Mouse (Mus musculus) liver (tissue): ENCODE data around the gene Hcar2.

Experiments
- DNase-seq: peaks from one replicate; pipeline ENCODE4 v3.0.0-alpha.2; 2020; ENCODE audit warnings: mixed read lengths

Gene Hcar2

GRCm38 (mm10) chr5:123865365-123865764 lies at the start of gene Hcar2:
Hcar2 (minus strand) TSS chr5:123865499.
- no peak for DNase-seq

DNA sequence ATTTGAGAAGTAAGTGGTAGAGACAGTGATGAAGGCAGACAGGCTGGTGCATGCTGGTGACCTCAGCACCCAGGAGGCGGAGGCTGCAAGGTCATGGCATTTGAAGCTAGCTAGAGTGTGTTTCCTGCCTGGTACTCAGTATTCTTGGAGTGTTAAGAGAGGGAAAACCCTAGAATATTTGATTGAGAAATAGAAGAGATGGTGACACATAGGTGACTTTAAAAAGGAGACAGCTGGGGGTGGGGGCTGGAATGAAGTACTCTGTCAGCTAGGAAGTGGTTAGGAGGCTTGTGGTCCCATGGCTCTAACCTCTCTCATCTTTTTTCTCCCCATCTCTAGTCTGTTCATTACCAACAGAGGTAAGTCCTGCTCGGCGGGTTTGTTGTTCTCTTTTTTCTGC lies 49.6 kb upstream of the Hcar2 start:
- no peak for DNase-seq

DNA sequence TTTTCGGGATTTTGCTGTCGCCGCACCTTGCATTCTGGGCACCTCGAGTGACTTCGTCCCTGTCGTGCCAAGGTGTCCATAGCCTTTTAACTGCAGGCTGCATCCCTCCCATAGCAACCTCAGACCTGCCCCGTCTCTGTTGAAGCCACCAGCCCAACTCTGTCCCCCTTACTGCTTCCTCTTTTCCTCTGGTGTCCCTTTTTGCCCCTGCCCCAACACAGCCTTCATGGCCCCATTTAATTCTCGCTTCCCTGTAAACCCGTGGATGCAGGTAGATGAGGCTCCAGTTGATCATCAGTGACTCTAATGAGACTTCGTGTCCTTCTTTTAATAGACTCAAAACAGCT lies 42.3 kb upstream of the Hcar2 start:
- no peak for DNase-seq

- peak; percentile 100 for DNase-seq
Observed at GRCm38 (mm10) chr5:123906976-123907630, 41.8 kb upstream of the Hcar2 start, which contains the start of gene Denr. Denr (plus strand) TSS chr5:123907175.

DNA sequence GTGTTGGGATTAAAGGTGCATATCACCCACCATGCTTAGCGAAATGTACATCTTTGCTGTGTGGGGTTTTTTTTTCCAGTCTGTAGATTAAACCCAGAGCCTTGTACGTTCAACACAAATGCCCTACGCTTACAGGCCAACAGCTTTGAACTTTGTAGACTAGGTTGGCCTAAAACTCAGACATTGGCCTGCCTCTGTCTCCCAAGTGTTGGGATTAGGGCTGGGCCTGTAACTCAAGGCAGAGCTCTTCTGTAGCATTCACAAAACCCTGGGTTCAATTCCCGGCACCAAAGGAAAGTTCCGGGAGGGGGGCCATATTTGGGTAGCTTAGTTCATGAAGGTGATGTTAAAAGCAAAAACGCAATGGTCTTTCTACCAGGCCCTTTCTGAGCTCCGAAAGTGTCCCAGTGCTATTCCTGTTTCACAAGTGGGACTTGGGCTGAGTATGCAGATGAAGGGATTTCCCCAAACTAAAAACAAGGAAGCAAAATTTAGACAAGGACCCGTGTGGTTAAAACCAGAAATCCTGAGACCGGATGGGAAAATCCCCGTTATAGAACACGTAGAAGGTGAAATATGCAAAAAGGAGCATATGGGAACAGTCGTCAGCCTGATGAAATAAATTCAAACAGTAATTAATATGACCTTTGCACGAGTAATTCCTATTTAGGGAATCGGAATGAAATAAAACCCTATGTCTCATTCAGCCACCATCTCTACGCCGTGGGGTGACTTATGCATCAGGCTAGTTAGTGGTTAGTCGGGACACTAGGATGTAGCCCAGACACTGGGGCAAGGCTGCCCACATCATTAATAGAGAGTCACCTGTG lies 41.1 kb upstream of the Hcar2 start:
- no peak for DNase-seq

DNA sequence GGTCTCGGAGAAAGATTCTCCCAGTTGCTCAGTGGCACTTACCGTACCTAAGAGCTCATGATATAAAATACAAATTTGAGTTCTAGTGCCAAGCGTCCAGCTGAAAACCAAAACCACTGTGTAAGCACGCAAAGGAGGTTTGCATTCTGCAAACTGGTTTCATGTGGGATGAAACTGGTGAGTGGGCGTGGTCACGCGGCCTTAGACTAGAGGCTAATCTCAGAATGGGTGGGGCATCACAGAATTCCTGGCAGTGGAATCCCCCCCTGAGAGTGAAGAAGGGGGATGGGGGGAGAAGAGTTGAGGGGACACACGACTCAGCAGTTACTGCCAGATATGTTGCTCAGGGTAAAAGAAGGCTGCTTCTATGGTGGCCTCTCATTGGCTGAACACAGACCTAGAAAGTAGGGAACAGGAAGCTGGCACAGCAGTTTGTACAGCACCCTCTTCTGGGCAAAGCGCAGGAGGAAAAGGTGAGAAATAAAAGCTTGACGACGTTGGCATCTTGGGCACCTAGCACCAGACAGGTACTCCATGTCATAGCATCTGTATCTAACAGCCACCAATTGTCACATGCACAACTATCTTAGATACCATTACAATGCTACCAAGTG lies 38.9 kb upstream of the Hcar2 start:
- no peak for DNase-seq

GRCm38 (mm10) chr5:123897352-123897751 lies 32.1 kb upstream of the Hcar2 start:
- DNase-seq = no peak

DNA sequence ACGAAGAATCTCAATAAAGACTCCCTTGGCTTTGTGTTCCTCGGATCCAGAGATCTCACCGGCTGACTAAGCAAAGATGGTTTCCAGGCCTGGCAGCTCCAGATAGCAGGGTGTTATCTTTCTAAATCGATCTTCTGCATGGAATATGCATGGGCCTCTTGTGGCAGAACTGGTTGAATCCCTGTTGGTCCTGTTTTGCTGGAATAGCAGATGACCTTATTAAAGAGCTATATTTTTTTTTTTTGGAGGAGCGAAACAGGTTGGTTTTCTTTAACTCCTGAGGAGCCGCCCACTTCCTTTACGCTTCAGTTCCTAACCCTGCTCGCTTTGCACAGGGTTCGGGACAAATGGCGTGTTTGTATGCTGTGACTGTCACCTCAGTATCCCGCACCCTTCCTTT lies 31.1 kb upstream of the Hcar2 start:
- no peak for DNase-seq

DNA sequence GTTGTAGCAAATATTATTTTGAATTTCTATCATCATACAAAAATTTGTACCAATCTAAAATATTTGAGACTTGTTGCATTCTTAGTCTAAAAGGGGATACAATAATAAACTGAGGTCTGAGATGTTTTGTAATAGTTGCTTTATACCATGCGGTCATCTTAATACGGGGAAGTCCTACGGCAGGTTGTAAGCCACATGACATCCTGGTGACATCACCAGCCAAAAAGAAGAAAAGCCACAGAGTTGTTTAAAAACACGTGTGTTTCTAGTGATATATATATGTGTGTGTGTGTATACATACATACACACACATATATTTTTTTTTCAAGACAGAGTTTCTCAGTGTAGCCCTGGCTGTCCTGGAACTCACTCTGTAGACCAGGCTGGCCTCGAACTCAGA lies 28.2 kb upstream of the Hcar2 start:
- DNase-seq = no peak

- DNase-seq = peak; percentile 37
Observed at GRCm38 (mm10) chr5:123891669-123892068, 26.4 kb upstream of the Hcar2 start.

- no peak for DNase-seq
Observed at GRCm38 (mm10) chr5:123890987-123891386, 25.7 kb upstream of the Hcar2 start.

- DNase-seq = no peak
Observed at GRCm38 (mm10) chr5:123890312-123890711, 25.0 kb upstream of the Hcar2 start.

DNA sequence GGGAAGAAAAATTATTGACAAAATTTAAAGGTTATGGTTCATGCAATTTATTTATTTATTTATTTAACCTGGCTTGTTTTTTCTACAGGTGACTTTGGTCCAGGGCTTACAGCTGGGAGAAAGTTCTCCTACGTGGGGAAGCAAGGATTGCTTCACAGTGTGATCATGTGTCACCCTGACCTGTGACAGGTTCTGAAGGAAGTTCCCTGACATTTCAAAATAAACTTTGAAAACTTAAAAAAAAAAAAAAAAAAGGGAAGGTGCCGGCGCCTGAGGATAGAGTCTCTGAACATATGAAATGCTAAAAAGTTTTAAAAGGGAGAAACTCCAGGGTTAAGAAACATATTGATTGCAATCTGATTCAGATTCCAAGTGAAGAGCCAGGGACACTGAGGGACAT lies 21.1 kb upstream of the Hcar2 start:
- no peak for DNase-seq

DNA sequence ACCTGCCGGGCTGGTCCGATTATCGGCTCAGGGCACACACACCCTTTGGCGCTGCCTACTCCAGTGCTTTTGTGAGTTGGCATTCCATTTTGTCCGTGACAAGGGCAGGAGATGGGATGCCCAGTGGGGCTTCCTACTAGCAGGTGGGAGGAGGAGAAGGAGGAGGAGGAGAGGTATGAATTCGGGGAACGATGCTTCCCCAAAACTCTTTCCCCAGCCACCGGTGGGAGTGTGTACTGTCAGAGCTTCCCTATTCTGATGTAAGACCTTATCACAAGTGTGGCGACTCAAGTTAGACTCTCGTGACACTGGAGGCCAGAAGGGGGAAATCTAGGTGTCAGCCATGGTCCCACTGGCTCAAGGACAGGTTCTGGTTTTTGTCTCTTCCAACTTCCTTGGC lies 19.0 kb upstream of the Hcar2 start:
- DNase-seq = no peak

DNA sequence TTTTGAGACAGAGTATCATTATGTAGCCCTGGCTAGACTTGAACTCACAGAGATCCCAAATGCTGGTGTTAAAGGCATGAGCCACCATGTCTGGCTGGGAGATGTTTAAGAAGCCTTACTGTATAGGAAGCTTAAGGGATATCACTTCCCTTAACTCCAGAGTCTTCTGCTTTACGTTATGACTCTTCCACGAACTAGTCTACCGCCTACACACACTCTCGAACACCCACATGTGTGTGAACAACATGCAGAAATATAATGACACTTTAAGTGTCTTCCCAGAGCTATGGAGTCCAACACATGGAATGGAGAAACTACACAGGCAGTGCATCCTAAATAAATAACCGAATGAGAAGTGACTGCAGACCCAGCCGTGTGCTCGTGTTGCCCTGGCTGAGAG lies 18.6 kb upstream of the Hcar2 start:
- DNase-seq = no peak

GRCm38 (mm10) chr5:123880778-123881177 lies 15.5 kb upstream of the Hcar2 start:
- DNase-seq = no peak

DNA sequence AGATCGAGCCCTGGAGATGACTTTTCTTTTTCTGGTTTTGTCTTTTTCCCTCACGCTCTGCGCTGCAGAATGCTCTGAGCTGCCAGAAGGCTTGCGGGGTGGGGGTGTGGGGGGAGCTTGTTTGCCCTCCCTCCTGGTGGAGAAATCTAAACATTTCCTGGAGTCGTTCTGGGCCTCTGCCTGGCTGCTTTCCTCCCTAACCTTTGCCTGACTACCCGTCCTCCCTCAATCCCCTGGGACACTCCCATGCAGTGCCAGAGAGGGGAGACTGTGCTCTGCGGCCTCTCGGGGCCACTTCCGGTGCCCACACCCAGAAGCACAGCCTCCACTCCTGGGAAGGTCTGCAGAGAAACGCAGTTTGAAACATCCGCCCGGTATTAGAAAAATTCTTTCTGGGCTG lies 14.6 kb upstream of the Hcar2 start, which contains the start of gene Hcar1:
Hcar1 (minus strand) TSS at position 93 of the 400 bp plus-strand sequence.
- no peak for DNase-seq

GRCm38 (mm10) chr5:123878056-123878455 lies 12.8 kb upstream of the Hcar2 start:
- DNase-seq = no peak

DNA sequence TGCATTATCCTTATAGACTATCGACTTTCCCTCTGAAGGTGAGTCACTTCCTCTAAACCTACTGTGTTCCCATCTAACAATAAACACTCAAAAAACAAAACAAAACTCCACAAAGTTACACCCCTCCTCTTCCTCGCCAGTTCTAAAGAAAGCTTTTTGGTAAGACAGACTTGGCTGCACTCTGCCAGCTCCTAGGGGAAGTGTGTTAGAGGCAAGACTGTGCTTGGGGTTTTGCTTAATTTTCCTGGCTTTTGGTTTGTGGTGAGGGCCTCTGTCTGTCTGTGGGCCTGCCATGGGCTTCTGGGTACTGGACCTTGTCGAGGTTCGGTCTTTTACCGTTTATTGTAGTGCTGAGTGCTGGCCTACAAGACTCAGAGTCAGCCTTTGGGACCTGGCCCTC lies 8.9 kb upstream of the Hcar2 start:
- no peak for DNase-seq

- DNase-seq = no peak
Observed at GRCm38 (mm10) chr5:123869615-123870014, 4.3 kb upstream of the Hcar2 start.

GRCm38 (mm10) chr5:123866457-123866856 lies 1.2 kb upstream of the Hcar2 start:
- no peak for DNase-seq

GRCm38 (mm10) chr5:123863934-123864333 lies 1.4 kb downstream of the Hcar2 start:
- DNase-seq = no peak

GRCm38 (mm10) chr5:123862374-123863350 lies 2.6 kb downstream of the Hcar2 start:
- DNase-seq = no peak
